Mouse (Mus musculus) erythroblast, embryonic 14.5 days (primary cell): ENCODE data around the gene Chic2. TPM values are rescaled to one million over a fixed set of nuclear protein-coding genes. Genes with fewer than 3 reads are reported as not detected.

ENCODE experiments used
- H3K27me3 ChIP-seq: 2 replicates; pipeline ENCODE4 v1.6.1; 2012; ENCODE audit warnings: inconsistent platforms; ENCODE audit not compliant: control insufficient read depth
- H3K36me3 ChIP-seq: 2 replicates; pipeline ENCODE4 v1.6.1; 2012; ENCODE audit warnings: mild to moderate bottlenecking, inconsistent platforms; ENCODE audit not compliant: control insufficient read depth
- H3K4me1 ChIP-seq: 2 replicates; pipeline ENCODE4 v1.6.1; 2012; ENCODE audit warnings: inconsistent platforms; ENCODE audit not compliant: control insufficient read depth
- H3K4me3 ChIP-seq: replicated peaks from 2 replicates; pipeline ENCODE3; 2012; ENCODE audit warnings: moderate library complexity, mild to moderate bottlenecking, inconsistent platforms
- H3K9me3 ChIP-seq: 2 replicates; pipeline ENCODE4 v1.6.1; 2012; ENCODE audit warnings: low read length, inconsistent platforms, mixed read lengths; ENCODE audit not compliant: control insufficient read depth
- GATA1 ChIP-seq: IDR thresholded peaks from 2 replicates; pipeline ENCODE4 v1.6.1; 2012; ENCODE audit warnings: low read length, inconsistent platforms, mixed read lengths
- TAL1 ChIP-seq: IDR thresholded peaks from 3 replicates; pipeline ENCODE4 v1.6.1; 2012; ENCODE audit warnings: low read length, inconsistent platforms, mixed read lengths
- polyA plus RNA-seq: library from polyadenylated mRNA; stranded (reverse); fragments of >175 nt; gene quantifications from 2 replicates; pipeline ENCODE4 v1.2.3, GENCODE M21; 2012

Chic2 gene
- polyA plus RNA-seq: 2.0 TPM in 2 replicates

DNA sequence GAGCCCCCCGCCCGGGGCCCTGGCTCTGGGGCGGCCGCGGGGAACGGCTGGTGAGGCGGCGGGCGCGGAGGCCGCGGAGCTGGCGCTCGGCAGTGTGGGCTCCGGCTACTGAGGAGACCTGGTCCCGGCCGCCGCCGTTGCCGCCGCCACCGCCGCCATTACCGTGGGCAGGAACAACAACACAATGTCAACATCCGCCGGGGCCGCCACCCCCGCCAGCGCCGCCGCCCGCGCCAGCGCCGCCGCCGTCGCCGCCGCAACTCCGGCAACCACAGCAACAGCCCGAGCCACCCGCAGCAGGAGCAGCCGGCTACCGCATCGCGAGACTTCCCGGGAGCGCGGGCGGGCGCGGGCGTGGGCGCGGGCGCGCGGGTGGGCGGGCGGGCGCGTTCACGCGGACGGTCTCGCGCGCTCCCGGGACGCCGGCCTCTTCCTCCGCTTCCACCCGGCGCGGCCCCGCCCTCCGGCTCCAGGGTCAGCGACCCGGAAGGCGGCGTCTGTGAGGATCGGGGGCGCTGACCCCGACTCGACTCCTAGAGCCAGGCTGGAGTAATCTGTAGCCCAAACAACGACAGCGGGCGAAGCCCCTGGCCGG is at the start of gene Chic2:
TSS of gene Chic2 (minus strand) at position 465 of the 595 bp plus-strand sequence.
- Histone ChIP-seq H3K4me3 (peak within 1 kb of the TSS; percentile 94), H3K4me1 (peaks cover 25% of the 10 kb centered on the region), H3K9me3 (no peaks in the 10 kb centered on the region), H3K36me3 (peaks cover 13% of the 10 kb centered on the region), H3K27me3 (peaks cover 19% of the 10 kb centered on the region)
- TF ChIP-seq TAL1 (no peak), GATA1 (no peak)

GRCm38 (mm10) chr5:75085906-75086305 is 41.3 kb upstream of the Chic2 start:
- Histone ChIP-seq H3K4me1 (no peaks in the 10 kb centered on the region), H3K9me3 (no peaks in the 10 kb centered on the region), H3K36me3 (no peaks in the 10 kb centered on the region), H3K27me3 (peaks cover 64% of the 10 kb centered on the region), H3K4me3 (no peak overlapping the region)
- TF ChIP-seq TAL1: no peak
- TF ChIP-seq GATA1: no peak

- Histone ChIP-seq H3K4me3 (no peak overlapping the region), H3K36me3 (no peaks in the 10 kb centered on the region), H3K4me1 (no peaks in the 10 kb centered on the region), H3K9me3 (no peaks in the 10 kb centered on the region), H3K27me3 (peaks cover 68% of the 10 kb centered on the region)
- no peak for TF ChIP-seq TAL1
- no peak for TF ChIP-seq GATA1
Measured at GRCm38 (mm10) chr5:75085521-75085875, 40.9 kb upstream of the Chic2 start.

GRCm38 (mm10) chr5:75084871-75085520 is 40.4 kb upstream of the Chic2 start:
- Histone ChIP-seq H3K27me3 (peaks cover 73% of the 10 kb centered on the region), H3K4me1 (no peaks in the 10 kb centered on the region), H3K4me3 (no peak overlapping the region), H3K36me3 (no peaks in the 10 kb centered on the region), H3K9me3 (no peaks in the 10 kb centered on the region)
- TF ChIP-seq GATA1 (no peak), TAL1 (no peak)

GRCm38 (mm10) chr5:75084393-75084870 is 39.9 kb upstream of the Chic2 start:
- H3K4me3 ChIP-seq: no peak overlapping the region
- H3K36me3 ChIP-seq: no peaks in the 10 kb centered on the region
- no peaks in the 10 kb centered on the region for H3K9me3 ChIP-seq
- no peaks in the 10 kb centered on the region for H3K4me1 ChIP-seq
- peaks cover 78% of the 10 kb centered on the region for H3K27me3 ChIP-seq
- no peak for TF ChIP-seq TAL1
- TF ChIP-seq GATA1: no peak

- peaks cover 85% of the 10 kb centered on the region for H3K27me3 ChIP-seq
- H3K9me3 ChIP-seq: no peaks in the 10 kb centered on the region
- TF ChIP-seq TAL1: no peak
- no peak for TF ChIP-seq GATA1
- no peak overlapping the region for H3K4me3 ChIP-seq
- no peaks in the 10 kb centered on the region for H3K36me3 ChIP-seq
- H3K4me1 ChIP-seq: no peaks in the 10 kb centered on the region
Measured at GRCm38 (mm10) chr5:75083591-75084392, 39.2 kb upstream of the Chic2 start.

DNA sequence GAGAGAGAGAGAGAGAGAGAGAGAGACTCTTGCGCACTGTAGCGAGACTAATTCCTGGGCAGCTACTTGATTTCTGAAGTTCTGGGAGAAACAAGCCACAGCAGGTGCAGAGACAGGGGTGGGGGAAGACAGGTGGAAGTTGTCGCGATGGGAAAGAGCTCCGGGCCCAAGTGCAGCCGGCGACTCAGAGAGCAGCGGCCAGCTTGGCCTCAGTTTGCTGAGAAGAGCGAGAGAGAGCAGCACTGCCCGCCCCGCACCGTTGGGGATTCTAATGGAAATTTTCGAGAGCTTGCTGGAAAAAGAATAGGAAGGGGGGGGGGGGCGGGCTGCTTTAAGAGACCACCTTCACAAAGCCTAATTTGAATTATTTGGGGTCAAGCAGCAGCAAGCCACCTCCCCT is 38.5 kb upstream of the Chic2 start:
- TF ChIP-seq GATA1: no peak
- TF ChIP-seq TAL1: no peak
- Histone ChIP-seq H3K36me3 (no peaks in the 10 kb centered on the region), H3K27me3 (peaks cover 92% of the 10 kb centered on the region), H3K4me1 (no peaks in the 10 kb centered on the region), H3K4me3 (no peak overlapping the region), H3K9me3 (no peaks in the 10 kb centered on the region)

- H3K36me3 ChIP-seq: no peaks in the 10 kb centered on the region
- TF ChIP-seq TAL1: no peak
- TF ChIP-seq GATA1: no peak
- no peaks in the 10 kb centered on the region for H3K4me1 ChIP-seq
- H3K9me3 ChIP-seq: no peaks in the 10 kb centered on the region
- peaks cover 98% of the 10 kb centered on the region for H3K27me3 ChIP-seq
- H3K4me3 ChIP-seq: no peak overlapping the region
Measured at GRCm38 (mm10) chr5:75082439-75082838, 37.9 kb upstream of the Chic2 start.

DNA sequence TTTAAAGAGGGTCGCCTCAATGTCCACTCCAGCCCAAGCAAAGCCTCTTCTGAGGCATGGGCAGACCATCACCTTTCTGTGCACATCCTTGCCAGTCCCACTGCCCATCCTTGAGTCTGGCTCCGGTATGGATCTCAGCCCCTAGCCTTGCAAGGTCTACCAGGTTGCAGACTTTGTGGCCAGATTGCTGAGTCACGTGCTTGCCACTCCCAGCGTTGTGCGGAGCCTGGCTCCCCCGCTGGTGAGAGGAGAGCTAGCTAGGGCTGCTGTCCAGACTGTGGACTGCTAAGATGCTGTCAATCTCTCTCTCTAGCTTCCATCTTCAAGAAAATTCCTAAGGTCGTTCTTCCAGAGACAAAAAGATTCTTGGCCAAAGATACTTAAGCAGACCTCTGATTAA is 35.0 kb upstream of the Chic2 start:
- Histone ChIP-seq H3K4me3 (no peak overlapping the region), H3K36me3 (no peaks in the 10 kb centered on the region), H3K4me1 (no peaks in the 10 kb centered on the region), H3K27me3 (peaks cover 100% of the 10 kb centered on the region), H3K9me3 (peaks cover 2% of the 10 kb centered on the region; the same call in 1 of the 2 replicates)
- no peak for TF ChIP-seq GATA1
- TF ChIP-seq TAL1: no peak
